Mouse (Mus musculus) kidney, postnatal 4 days (tissue): ENCODE measurements at regions not wholly inside any gene's neighbourhood (a gene's known extent, or its start where the extent isn't known, plus 50 kb on each side); places are given as distances from the start of the nearest gene placed in this dataset.

ENCODE experiments used
- DNase-seq, 2 experiments: peaks; one replicate each; pipeline ENCODE4 v3.0.0; 2021; ENCODE audit warnings: mixed read lengths in 2 of 2

GRCm38 (mm10) chr17:10079853-10080650, 239.6 kb downstream of the Qk start:
- DNase-seq, result peak; percentile 19 to 32

GRCm38 (mm10) chr17:10078536-10079319, 240.9 kb downstream of the Qk start:
- no peak for DNase-seq

- DNase-seq, result no peak
Measured at GRCm38 (mm10) chr17:10073301-10073700, 246.4 kb downstream of the Qk start.

GRCm38 (mm10) chr17:10069251-10069650, 250.4 kb downstream of the Qk start:
- no peak for DNase-seq

GRCm38 (mm10) chr17:10065131-10065530, 254.5 kb downstream of the Qk start:
- DNase-seq, result no peak

- no peak for DNase-seq
Measured at GRCm38 (mm10) chr17:10062546-10063100, 257.0 kb downstream of the Qk start.

GRCm38 (mm10) chr17:10057736-10058135, 261.9 kb downstream of the Qk start:
- DNase-seq, result no peak

- DNase-seq, result no peak
Measured at GRCm38 (mm10) chr17:10056096-10056495, 263.6 kb downstream of the Qk start.

GRCm38 (mm10) chr17:10054375-10054774, 265.3 kb downstream of the Qk start:
- DNase-seq, result no peak

GRCm38 (mm10) chr17:10044336-10044735, 275.3 kb downstream of the Qk start:
- no peak for DNase-seq

GRCm38 (mm10) chr17:10042042-10042652, 277.5 kb downstream of the Qk start:
- DNase-seq, result no peak

- DNase-seq, result peak; percentile 9 to 43
Measured at GRCm38 (mm10) chr17:10040951-10041359, 278.7 kb downstream of the Qk start.

- no peak for DNase-seq
Measured at GRCm38 (mm10) chr17:10040375-10040774, 279.3 kb downstream of the Qk start.

GRCm38 (mm10) chr17:10037799-10038445, 281.7 kb downstream of the Qk start:
- DNase-seq, result peak in 1 of 2 experiments; percentile 7

- no peak for DNase-seq
Measured at GRCm38 (mm10) chr17:10033510-10033909, 286.1 kb downstream of the Qk start.

GRCm38 (mm10) chr17:10031033-10031432, 288.6 kb downstream of the Qk start:
- DNase-seq, result no peak

GRCm38 (mm10) chr17:10026770-10027169, 292.9 kb downstream of the Qk start:
- DNase-seq, result no peak

- no peak for DNase-seq
Measured at GRCm38 (mm10) chr17:10025212-10025611, 294.4 kb downstream of the Qk start.

- DNase-seq, result no peak
Measured at GRCm38 (mm10) chr17:10024323-10024722, 295.3 kb downstream of the Qk start.

GRCm38 (mm10) chr17:10012161-10012560, 307.5 kb downstream of the Qk start:
- DNase-seq, result no peak

- DNase-seq, result no peak
Measured at GRCm38 (mm10) chr17:10011728-10012127, 307.9 kb downstream of the Qk start.

GRCm38 (mm10) chr17:10001071-10001591, 318.5 kb downstream of the Qk start:
- DNase-seq, result peak; percentile 27 to 60
